Mouse (Mus musculus) right cerebral cortex, postnatal 10 days (tissue): ENCODE measurements around the gene 2700049A03Rik.

Experiments used
- DNase-seq, 2 experiments: peaks; one replicate each; pipeline ENCODE4 v3.0.0; 2021; ENCODE audit warnings: low spot score in 2 of 2

The 2700049A03Rik gene

GRCm38 (mm10) chr12:71264211-71264610 lies 127.6 kb downstream of the 2700049A03Rik start:
- no peak for DNase-seq

- DNase-seq = no peak
Measured at GRCm38 (mm10) chr12:71269367-71269766, 132.7 kb downstream of the 2700049A03Rik start.

- DNase-seq = no peak
Measured at GRCm38 (mm10) chr12:71271131-71271530, 134.5 kb downstream of the 2700049A03Rik start.

- no peak for DNase-seq
Measured at GRCm38 (mm10) chr12:71274519-71275237, 138.0 kb downstream of the 2700049A03Rik start.

- no peak for DNase-seq
Measured at GRCm38 (mm10) chr12:71275906-71276595, 139.4 kb downstream of the 2700049A03Rik start.

- DNase-seq = peak; percentile 34 to 37
Measured at GRCm38 (mm10) chr12:71279521-71280262, 143.0 kb downstream of the 2700049A03Rik start.

- no peak for DNase-seq
Measured at GRCm38 (mm10) chr12:71281201-71281768, 144.6 kb downstream of the 2700049A03Rik start.

- DNase-seq = no peak
Measured at GRCm38 (mm10) chr12:71285399-71285798, 148.8 kb downstream of the 2700049A03Rik start.

GRCm38 (mm10) chr12:71290460-71290859 lies 153.8 kb downstream of the 2700049A03Rik start:
- DNase-seq = no peak
